Comparison of ENCODE assay signal across 8 mouse cellular contexts in genomic region chr7:122670873-122671641, GRCm38 (mm10). TPM values are rescaled to one million over a fixed set of nuclear protein-coding genes. Genes with fewer than 3 reads are reported as not detected.
DNase-seq lines count a peak whose midpoint lies in the region; ATAC-seq and TF ChIP-seq lines count a peak whose summit lies in the region.

No protein-coding gene starts in this region.

- 7% methylated on average over 45 of the region's 45 CpGs for WGBS in forebrain, embryonic 12.5 days
- 10% methylated on average over 45 of the region's 45 CpGs for WGBS in heart, embryonic 15.5 days
- whole genome bisulfite sequencing in liver, embryonic 11.5 days = 10% methylated on average over 45 of the region's 45 CpGs
- WGBS in stomach, embryonic 15.5 days = 7% methylated on average over 45 of the region's 45 CpGs

- ATAC-seq in forebrain, embryonic 12.5 days (ENCODE audit: low FRiP score) = peak; percentile 67; the same call in 1 of the 2 replicates
- peak; percentile 83 for ATAC-seq in heart, embryonic 15.5 days (replicated peaks; ENCODE audit: insufficient number of reproducible peaks, insufficient read depth, low FRiP score, low read depth)
- peak; percentile 82 for ATAC-seq in liver, embryonic 11.5 days (replicated peaks; ENCODE audit: low FRiP score)
- peak; percentile 88 for ATAC-seq in stomach, embryonic 15.5 days (ENCODE audit: insufficient read depth, low FRiP score, low read depth)

- H3K27ac ChIP-seq in forebrain, embryonic 12.5 days = no peak overlapping the region
- H3K27ac ChIP-seq in heart, embryonic 15.5 days = no peak overlapping the region
- no peak overlapping the region for H3K27ac ChIP-seq in liver, embryonic 11.5 days (ENCODE audit: low read depth, low read length)
- no peak overlapping the region for H3K27ac ChIP-seq in stomach, embryonic 15.5 days

- peaks cover 30% of the 10 kb centered on the region for H3K27me3 ChIP-seq in forebrain, embryonic 12.5 days
- peaks cover 40% of the 10 kb centered on the region for H3K27me3 ChIP-seq in heart, embryonic 15.5 days
- H3K27me3 ChIP-seq in liver, embryonic 11.5 days (replicated peaks; ENCODE audit: control insufficient read depth, insufficient read depth, low read length) = no peaks in the 10 kb centered on the region
- H3K27me3 ChIP-seq in stomach, embryonic 15.5 days (replicated peaks) = peaks cover 9% of the 10 kb centered on the region; the same call in 1 of the 2 replicates

- no peaks in the 10 kb centered on the region for H3K36me3 ChIP-seq in forebrain, embryonic 12.5 days (replicated peaks)
- no peaks in the 10 kb centered on the region for H3K36me3 ChIP-seq in heart, embryonic 15.5 days
- no peaks in the 10 kb centered on the region for H3K36me3 ChIP-seq in liver, embryonic 11.5 days (ENCODE audit: control insufficient read depth, insufficient read depth, low read length)
- H3K36me3 ChIP-seq in stomach, embryonic 15.5 days = no peaks in the 10 kb centered on the region

- no peak overlapping the region; the same call in 1 of the 2 replicates for H3K9ac ChIP-seq in forebrain, embryonic 12.5 days
- no peak overlapping the region for H3K9ac ChIP-seq in heart, embryonic 15.5 days
- no peak overlapping the region for H3K9ac ChIP-seq in liver, embryonic 11.5 days (ENCODE audit: low read depth, low read length)
- no peak overlapping the region for H3K9ac ChIP-seq in stomach, embryonic 15.5 days

- peaks cover 8% of the 10 kb centered on the region for H3K4me1 ChIP-seq in forebrain, embryonic 12.5 days
- peaks cover 3% of the 10 kb centered on the region for H3K4me1 ChIP-seq in heart, embryonic 15.5 days (replicated peaks)
- no peaks in the 10 kb centered on the region for H3K4me1 ChIP-seq in liver, embryonic 11.5 days (replicated peaks; ENCODE audit: control insufficient read depth, insufficient read depth, low read length)
- H3K4me1 ChIP-seq in stomach, embryonic 15.5 days = no peaks in the 10 kb centered on the region

- peak; percentile 62 for DNase-seq in 416B (ENCODE audit: low read depth)
- DNase-seq in brain, embryonic 14.5 days (ENCODE audit: low read depth) = peak; percentile 92
- peak; percentile 99 for DNase-seq in kidney, postnatal 10 days
- DNase-seq in liver, embryonic 11.5 days (ENCODE audit: low spot score) = peak; percentile 84
- peak; percentile 2 to 53 for DNase-seq in natural killer cell, adult 2 months (ENCODE audit: low spot score in 2 of 2)

- no peak for TF ChIP-seq CTCF in brain, embryonic 14.5 days (IDR thresholded peaks at IDR 0.05; ENCODE audit: borderline replicate concordance, extremely low read depth, insufficient read depth, insufficient read length)

- peak overlapping the region; percentile 34 for H3K4me3 ChIP-seq in forebrain, embryonic 12.5 days (replicated peaks)
- H3K4me3 ChIP-seq in heart, embryonic 15.5 days = no peak overlapping the region
- H3K4me3 ChIP-seq in liver, embryonic 11.5 days (ENCODE audit: low read depth, low read length) = no peak overlapping the region
- H3K4me3 ChIP-seq in stomach, embryonic 15.5 days (replicated peaks) = no peak overlapping the region

- H3K9me3 ChIP-seq in forebrain, embryonic 12.5 days = no peaks in the 10 kb centered on the region
- no peaks in the 10 kb centered on the region for H3K9me3 ChIP-seq in heart, embryonic 15.5 days (replicated peaks)
- H3K9me3 ChIP-seq in liver, embryonic 11.5 days (ENCODE audit: control insufficient read depth, low read length) = no peaks in the 10 kb centered on the region
- H3K9me3 ChIP-seq in stomach, embryonic 15.5 days = no peaks in the 10 kb centered on the region

- H3K4me2 ChIP-seq in forebrain, embryonic 12.5 days = peak overlapping the region; percentile 54
- peak overlapping the region; percentile 42 for H3K4me2 ChIP-seq in heart, embryonic 15.5 days
- peak overlapping the region; percentile 20; the same call in 1 of the 2 replicates for H3K4me2 ChIP-seq in liver, embryonic 11.5 days
- 0 out of 2 replicates have a peak overlapping the region, but pooled peaks have one; percentile 22 for H3K4me2 ChIP-seq in stomach, embryonic 15.5 days

- TF ChIP-seq POLR2A in brain, embryonic 14.5 days (IDR thresholded peaks at IDR 0.05; ENCODE audit: borderline replicate concordance, extremely low read depth, insufficient read depth, insufficient read length, poor library complexity, severe bottlenecking) = no peak

RNA-seq across cellular contexts. Expression of gene Cacng3, which starts 0.8 kb away (rescaled TPM):
- 4.8 and 10.4 TPM in 2 replicates for polyA plus RNA-seq in brain, embryonic 14.5 days (2012; rRNA removed)
- 2.0 and 2.1 TPM in 2 replicates for polyA plus RNA-seq in forebrain, embryonic 12.5 days (2016; fragmentation: Nextera tagmentation; extraction: Ambion mirVana)
- 0.10 and 0.80 TPM in 2 replicates for polyA plus RNA-seq in heart, embryonic 15.5 days (2015; fragmentation: Nextera tagmentation; extraction: Ambion mirVana)
- polyA plus RNA-seq in liver, embryonic 11.5 days (2014; fragmentation: Nextera tagmentation; extraction: Ambion mirVana) = 0.66 and 0.75 TPM in 2 replicates
- 0.21 TPM in 1 of 2 replicates, not detected in the other for polyA plus RNA-seq in stomach, embryonic 15.5 days (2015; fragmentation: Nextera tagmentation; extraction: Ambion mirVana)

Comparison
In these comparisons a context has a peak if more than half of its experiments do, and no peak if none do; other contexts are left out.
1. DNase-seq: peak in every context shown above with its lines; median percentile 99 in kidney, postnatal 10 days; 92 in brain, embryonic 14.5 days; 84 in liver, embryonic 11.5 days; 62 in 416B; 28 in natural killer cell, adult 2 months.